Mouse (Mus musculus) forebrain, embryonic 11.5 days (tissue): ENCODE results near the gene Parp8. TPM values are rescaled to one million over a fixed set of nuclear protein-coding genes. Genes with fewer than 3 reads are reported as not detected.
A peak's percentile ranks its signal among the peaks of the same experiment; 100 is the strongest.

Experiments
- ATAC-seq: fragments of 200-750 bp; cut with Nextera tagmentation; replicated peaks from 2 replicates; pipeline ENCODE4 v1.8.0; 2017; ENCODE audit warnings: moderate TSS enrichment; ENCODE audit not compliant: low FRiP score
- DNase-seq: peaks from one replicate; pipeline ENCODE4 v3.0.0-alpha.2; 2017; ENCODE audit warnings: low spot score
- H3K27ac ChIP-seq: fragments of 300-500 bp; sonication (generic); 2 replicates; pipeline ENCODE4 v1.5.1; 2014; ENCODE audit warnings: low read depth, low read length
- H3K27me3 ChIP-seq: fragments of 300-500 bp; sonication (generic); 2 replicates; pipeline ENCODE4 v1.6.1; 2014; ENCODE audit warnings: mild to moderate bottlenecking, low read length, mixed read lengths; ENCODE audit not compliant: control insufficient read depth, insufficient read depth
- H3K36me3 ChIP-seq: fragments of 300-500 bp; sonication (generic); 2 replicates; pipeline ENCODE4 v1.6.1; 2014; ENCODE audit warnings: mild to moderate bottlenecking, low read length, moderate library complexity, mixed read lengths; ENCODE audit not compliant: control insufficient read depth, insufficient read depth
- H3K4me1 ChIP-seq: fragments of 300-500 bp; sonication (generic); replicated peaks from 2 replicates; pipeline ENCODE4 v1.6.1; 2014; ENCODE audit warnings: low read length, mixed read lengths; ENCODE audit not compliant: control insufficient read depth, insufficient read depth
- H3K4me2 ChIP-seq: fragments of 300-500 bp; sonication (generic); 2 replicates; pipeline ENCODE4 v1.6.1; 2014; ENCODE audit warnings: low read depth, mild to moderate bottlenecking, low read length, moderate library complexity, mixed read lengths; ENCODE audit not compliant: severe bottlenecking
- H3K4me3 ChIP-seq: fragments of 300-500 bp; sonication (generic); 2 replicates; pipeline ENCODE4 v1.5.1; 2014; ENCODE audit warnings: low read depth, low read length
- H3K9ac ChIP-seq: fragments of 300-500 bp; sonication (generic); 2 replicates; pipeline ENCODE4 v1.6.1; 2014; ENCODE audit warnings: low read length
- H3K9me3 ChIP-seq: fragments of 300-500 bp; sonication (generic); 2 replicates; pipeline ENCODE4 v1.6.1; 2016; ENCODE audit warnings: low read length, mixed read lengths; ENCODE audit not compliant: control insufficient read depth
- WGBS: fragments of 180-500 bp; shearing (Covaris S2); extraction: QIAGEN DNeasy Blood & Tissue Kit; methylation state at CpG from one replicate; pipeline ENCODE4 v1.1.7; 2014; 5-methylcytosine and 5-hydroxymethylcytosine counted together
- polyA plus RNA-seq: library from polyadenylated mRNA; unstranded; fragments of >200 nt; fragmentation: Nextera tagmentation; extraction: Ambion mirVana; gene quantifications from 2 replicates; pipeline ENCODE4 v1.2.1, GENCODE M21; 2014

The Parp8 gene
- polyA plus RNA-seq, result 15.0 and 15.4 TPM in 2 replicates

GRCm38 (mm10) chr13:117025226-117026067 is at the start of gene Parp8:
Parp8 (minus strand) TSS chr13:117025537.
- under 1% methylated on average over 27 of the region's 67 CpGs for whole genome bisulfite sequencing
- DNase-seq (peak; percentile 80), ATAC-seq (peak; percentile 65)
- Histone ChIP-seq H3K9me3 (no peaks in the 10 kb centered on the region), H3K27ac (peak within 1 kb of the TSS; percentile 83), H3K36me3 (no peaks in the 10 kb centered on the region), H3K4me2 (peak within 1 kb of the TSS; percentile 90), H3K9ac (peak within 1 kb of the TSS; percentile 86), H3K27me3 (no peaks in the 10 kb centered on the region; the same call in 1 of the 2 replicates), H3K4me1 (no peaks in the 10 kb centered on the region), H3K4me3 (peak within 1 kb of the TSS; percentile 75)

- Histone ChIP-seq H3K27me3 (no peaks in the 10 kb centered on the region), H3K27ac (no peak overlapping the region), H3K4me3 (no peak overlapping the region), H3K4me1 (no peaks in the 10 kb centered on the region), H3K4me2 (no peak overlapping the region), H3K9me3 (no peaks in the 10 kb centered on the region), H3K9ac (no peak overlapping the region), H3K36me3 (no peaks in the 10 kb centered on the region)
- DNase-seq (no peak), ATAC-seq (no peak; the same call in 1 of the 2 replicates)
- WGBS, result 74% methylated on average over 17 of the region's 17 CpGs
These were observed 37.4 kb upstream of the Parp8 start for GRCm38 (mm10) chr13:117062628-117063315.

DNA sequence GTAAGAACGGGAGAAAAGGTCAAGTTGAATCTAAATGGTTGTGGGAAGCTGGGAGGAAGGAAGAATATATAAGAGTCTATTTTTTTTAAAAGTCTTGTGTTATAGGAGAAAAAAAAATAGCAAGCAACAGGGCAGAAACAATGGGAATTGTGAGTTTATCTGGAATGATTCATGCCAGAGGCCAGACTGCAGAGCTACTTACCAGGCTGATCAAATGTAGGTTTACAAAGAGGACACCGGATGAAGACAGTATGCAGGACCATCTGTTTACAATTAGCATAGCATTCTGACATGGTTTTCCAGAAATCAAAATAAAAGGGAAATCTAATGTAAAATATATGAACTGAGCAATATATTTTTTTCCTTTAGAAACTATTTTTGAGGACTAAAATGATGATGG is 31.1 kb upstream of the Parp8 start:
- no peaks in the 10 kb centered on the region for H3K4me1 ChIP-seq
- H3K9ac ChIP-seq, result no peak overlapping the region
- H3K27me3 ChIP-seq, result no peaks in the 10 kb centered on the region
- ATAC-seq (no peak), DNase-seq (no peak)
- H3K9me3 ChIP-seq, result no peaks in the 10 kb centered on the region
- H3K27ac ChIP-seq, result no peak overlapping the region
- H3K36me3 ChIP-seq, result no peaks in the 10 kb centered on the region
- no peak overlapping the region for H3K4me3 ChIP-seq
- no peak overlapping the region for H3K4me2 ChIP-seq
- WGBS, result 75% methylated on average over 2 of the region's 2 CpGs

- no peaks in the 10 kb centered on the region for H3K36me3 ChIP-seq
These were observed 29.6 kb upstream of the Parp8 start for GRCm38 (mm10) chr13:117054811-117055496.

GRCm38 (mm10) chr13:117052748-117053147 is 27.4 kb upstream of the Parp8 start:
- Histone ChIP-seq H3K9ac (no peak overlapping the region), H3K27me3 (no peaks in the 10 kb centered on the region), H3K27ac (no peak overlapping the region), H3K9me3 (no peaks in the 10 kb centered on the region), H3K4me3 (no peak overlapping the region), H3K36me3 (no peaks in the 10 kb centered on the region), H3K4me1 (no peaks in the 10 kb centered on the region), H3K4me2 (no peak overlapping the region)
- DNase-seq (no peak), ATAC-seq (no peak)
- WGBS, result 88% methylated on average over 3 of the region's 3 CpGs

More at GRCm38 (mm10) chr13:117054811-117055496, 29.6 kb upstream of the Parp8 start:
- WGBS, result 83% methylated on average over 7 of the region's 7 CpGs
- H3K9me3 ChIP-seq, result no peaks in the 10 kb centered on the region
- ATAC-seq (no peak), DNase-seq (no peak)
- H3K4me3 ChIP-seq, result no peak overlapping the region
- no peaks in the 10 kb centered on the region for H3K4me1 ChIP-seq
- H3K27ac ChIP-seq, result no peak overlapping the region
- no peaks in the 10 kb centered on the region for H3K27me3 ChIP-seq
- H3K4me2 ChIP-seq, result no peak overlapping the region
- H3K9ac ChIP-seq, result no peak overlapping the region

GRCm38 (mm10) chr13:117048541-117048971 is 23.2 kb upstream of the Parp8 start:
- Histone ChIP-seq H3K36me3 (no peaks in the 10 kb centered on the region), H3K9ac (no peak overlapping the region), H3K4me1 (no peaks in the 10 kb centered on the region), H3K27ac (no peak overlapping the region), H3K27me3 (no peaks in the 10 kb centered on the region), H3K4me3 (no peak overlapping the region), H3K9me3 (no peaks in the 10 kb centered on the region), H3K4me2 (no peak overlapping the region)
- ATAC-seq (no peak), DNase-seq (no peak)
- WGBS, result 90% methylated on average over 5 of the region's 5 CpGs

DNA sequence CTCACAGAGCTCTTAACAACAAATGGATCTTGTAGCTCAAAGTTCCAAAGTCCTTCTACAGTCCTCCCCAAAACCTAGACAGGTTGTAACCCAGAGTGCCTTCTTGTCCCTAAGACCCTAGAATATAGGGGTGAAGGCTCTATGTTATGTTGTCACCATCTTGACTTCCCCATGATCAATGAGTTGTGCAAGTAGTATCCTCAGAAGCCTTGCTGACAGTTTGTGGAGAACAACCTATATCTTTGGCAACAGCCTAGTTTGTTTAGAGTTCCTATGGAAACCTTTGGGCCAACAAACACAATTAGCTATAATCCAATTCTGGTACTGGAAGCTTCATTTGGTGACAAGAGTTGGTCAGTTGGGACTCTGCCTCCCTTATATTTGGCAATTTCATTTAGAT is 18.2 kb upstream of the Parp8 start:
- DNase-seq (no peak), ATAC-seq (no peak)
- Histone ChIP-seq H3K9me3 (no peaks in the 10 kb centered on the region), H3K27ac (no peak overlapping the region), H3K4me1 (no peaks in the 10 kb centered on the region), H3K4me2 (no peak overlapping the region), H3K9ac (no peak overlapping the region), H3K4me3 (no peak overlapping the region), H3K27me3 (no peaks in the 10 kb centered on the region), H3K36me3 (no peaks in the 10 kb centered on the region)

DNA sequence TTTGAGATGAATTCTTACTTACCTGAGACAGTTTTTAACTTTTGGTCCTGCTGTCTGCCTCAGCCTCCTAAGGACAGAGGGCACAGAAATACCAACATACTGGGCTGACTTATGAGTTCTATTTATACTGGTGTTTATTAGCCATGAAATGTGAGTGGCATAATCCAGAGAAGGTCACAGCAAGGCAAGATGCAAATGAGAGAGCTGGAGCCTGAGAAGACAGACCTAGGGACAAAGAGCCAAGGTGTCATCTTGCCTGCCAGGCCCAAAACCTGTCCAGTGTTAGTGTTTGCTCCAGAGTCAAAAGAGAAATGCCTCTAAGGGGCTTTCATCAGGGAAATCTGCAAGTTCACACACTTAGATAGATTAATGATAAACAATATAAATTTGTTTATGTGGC is 15.7 kb upstream of the Parp8 start:
- no peaks in the 10 kb centered on the region for H3K27me3 ChIP-seq
- no peaks in the 10 kb centered on the region for H3K9me3 ChIP-seq
- H3K27ac ChIP-seq, result no peak overlapping the region
- no peak overlapping the region for H3K4me2 ChIP-seq
- ATAC-seq (no peak), DNase-seq (no peak)
- H3K9ac ChIP-seq, result no peak overlapping the region
- no peak overlapping the region for H3K4me3 ChIP-seq
- no peaks in the 10 kb centered on the region for H3K4me1 ChIP-seq
- H3K36me3 ChIP-seq, result no peaks in the 10 kb centered on the region
